Mouse (Mus musculus): Measurements from ENCODE around the gene Scn1b. TPM values are rescaled to one million over a fixed set of nuclear protein-coding genes. Genes with fewer than 3 reads are reported as not detected.

Scn1b gene
- polyA plus RNA-seq, 1 experiment from 2014 or later, result 5.2 TPM

- Histone ChIP-seq H3K4me3 (no peak overlapping the region), H3K9ac (no peak overlapping the region), H3K27me3 (peaks cover 41% of the 10 kb centered on the region), H3K4me2 (no peak overlapping the region), H3K27ac (no peak overlapping the region), H3K9me3 (no peaks in the 10 kb centered on the region), H3K36me3 (no peaks in the 10 kb centered on the region), H3K4me1 (replicated peaks) (peaks cover 21% of the 10 kb centered on the region)
- WGBS, result 89% methylated on average over 16 of the region's 16 CpGs
- no peak for ATAC-seq (ENCODE audit: low FRiP score)
These were observed 3.9 kb downstream of the Scn1b start for GRCm38 (mm10) chr7:31122641-31123631.

GRCm38 (mm10) chr7:31119556-31119955, 7.2 kb downstream of the Scn1b start:
- no peak for ATAC-seq (ENCODE audit: low FRiP score)
- Histone ChIP-seq H3K27ac (no peak overlapping the region), H3K9ac (no peak overlapping the region), H3K36me3 (no peaks in the 10 kb centered on the region), H3K27me3 (peaks cover 29% of the 10 kb centered on the region), H3K9me3 (no peaks in the 10 kb centered on the region), H3K4me1 (replicated peaks) (0 out of 2 replicates have a peak, but pooled peaks cover 10% of the 10 kb centered on the region), H3K4me2 (no peak overlapping the region), H3K4me3 (no peak overlapping the region)
- WGBS, result 85% methylated on average over 5 of the region's 5 CpGs

GRCm38 (mm10) chr7:31118486-31118885, 8.3 kb downstream of the Scn1b start:
- H3K4me2 ChIP-seq, result no peak overlapping the region
- no peak for ATAC-seq (ENCODE audit: low FRiP score)
- H3K9ac ChIP-seq, result no peak overlapping the region
- no peaks in the 10 kb centered on the region for H3K9me3 ChIP-seq
- H3K36me3 ChIP-seq, result no peaks in the 10 kb centered on the region
- H3K27ac ChIP-seq, result no peak overlapping the region
- peaks cover 25% of the 10 kb centered on the region; the same call in 1 of the 2 replicates for H3K27me3 ChIP-seq
- 0 out of 2 replicates have a peak, but pooled peaks cover 10% of the 10 kb centered on the region for H3K4me1 ChIP-seq (replicated peaks)
- no peak overlapping the region for H3K4me3 ChIP-seq
- WGBS, result 81% methylated on average over 7 of the region's 7 CpGs

GRCm38 (mm10) chr7:31117465-31117864, 9.3 kb downstream of the Scn1b start:
- no peak overlapping the region for H3K9ac ChIP-seq
- no peaks in the 10 kb centered on the region for H3K36me3 ChIP-seq
- 0 out of 2 replicates have a peak, but pooled peaks cover 10% of the 10 kb centered on the region for H3K4me1 ChIP-seq (replicated peaks)
- no peak overlapping the region for H3K4me3 ChIP-seq
- no peak overlapping the region for H3K4me2 ChIP-seq
- no peaks in the 10 kb centered on the region for H3K9me3 ChIP-seq
- no peak for ATAC-seq (ENCODE audit: low FRiP score)
- 81% methylated on average over 11 of the region's 11 CpGs for WGBS
- peaks cover 24% of the 10 kb centered on the region; the same call in 1 of the 2 replicates for H3K27me3 ChIP-seq
- H3K27ac ChIP-seq, result no peak overlapping the region

GRCm38 (mm10) chr7:31116721-31117145, 10.1 kb downstream of the Scn1b start:
- Histone ChIP-seq H3K4me2 (no peak overlapping the region), H3K4me3 (no peak overlapping the region), H3K4me1 (replicated peaks) (0 out of 2 replicates have a peak, but pooled peaks cover 10% of the 10 kb centered on the region), H3K9ac (no peak overlapping the region), H3K27me3 (peaks cover 24% of the 10 kb centered on the region; the same call in 1 of the 2 replicates), H3K27ac (no peak overlapping the region), H3K9me3 (no peaks in the 10 kb centered on the region), H3K36me3 (no peaks in the 10 kb centered on the region)
- 34% methylated on average over 16 of the region's 16 CpGs for WGBS
- no peak for ATAC-seq (ENCODE audit: low FRiP score)

GRCm38 (mm10) chr7:31115587-31116043, 11.2 kb downstream of the Scn1b start:
- no peak overlapping the region for H3K4me3 ChIP-seq
- ATAC-seq (ENCODE audit: low FRiP score), result no peak
- no peaks in the 10 kb centered on the region for H3K36me3 ChIP-seq
- no peak overlapping the region for H3K4me2 ChIP-seq
- H3K27ac ChIP-seq, result no peak overlapping the region
- 34% methylated on average over 17 of the region's 17 CpGs for WGBS
- peaks cover 24% of the 10 kb centered on the region; the same call in 1 of the 2 replicates for H3K27me3 ChIP-seq
- H3K9me3 ChIP-seq, result no peaks in the 10 kb centered on the region
- H3K4me1 ChIP-seq (replicated peaks), result 0 out of 2 replicates have a peak, but pooled peaks cover 10% of the 10 kb centered on the region
- no peak overlapping the region for H3K9ac ChIP-seq

GRCm38 (mm10) chr7:31115182-31115581, 11.6 kb downstream of the Scn1b start, which contains the start of gene Hpn:
TSS of gene Hpn (minus strand) at chr7:31115290.
- WGBS, result 18% methylated on average over 15 of the region's 15 CpGs
- Histone ChIP-seq H3K36me3 (no peaks in the 10 kb centered on the region), H3K9ac (no peak within 1 kb of the TSS), H3K27ac (no peak within 1 kb of the TSS), H3K9me3 (no peaks in the 10 kb centered on the region), H3K4me3 (no peak within 1 kb of the TSS), H3K27me3 (peaks cover 24% of the 10 kb centered on the region; the same call in 1 of the 2 replicates), H3K4me1 (replicated peaks) (0 out of 2 replicates have a peak, but pooled peaks cover 10% of the 10 kb centered on the region), H3K4me2 (no peak within 1 kb of the TSS)
- ATAC-seq (ENCODE audit: low FRiP score), result 0 out of 2 replicates have a peak, but pooled peaks have one; percentile 14

GRCm38 (mm10) chr7:31114646-31115045, 12.2 kb downstream of the Scn1b start:
- no peak for ATAC-seq (ENCODE audit: low FRiP score)
- H3K4me1 ChIP-seq (replicated peaks), result 0 out of 2 replicates have a peak, but pooled peaks cover 10% of the 10 kb centered on the region
- WGBS, result 52% methylated on average over 10 of the region's 10 CpGs
- H3K4me2 ChIP-seq, result no peak overlapping the region
- H3K4me3 ChIP-seq, result no peak overlapping the region
- H3K36me3 ChIP-seq, result no peaks in the 10 kb centered on the region
- no peak overlapping the region for H3K27ac ChIP-seq
- no peaks in the 10 kb centered on the region for H3K9me3 ChIP-seq
- no peak overlapping the region for H3K9ac ChIP-seq
- H3K27me3 ChIP-seq, result peaks cover 24% of the 10 kb centered on the region; the same call in 1 of the 2 replicates

- no peak for ATAC-seq (ENCODE audit: low FRiP score)
- H3K9me3 ChIP-seq, result no peaks in the 10 kb centered on the region
- no peak overlapping the region for H3K27ac ChIP-seq
- 84% methylated on average over 6 of the region's 6 CpGs for WGBS
- H3K9ac ChIP-seq, result no peak overlapping the region
- H3K27me3 ChIP-seq, result peaks cover 24% of the 10 kb centered on the region; the same call in 1 of the 2 replicates
- H3K36me3 ChIP-seq, result no peaks in the 10 kb centered on the region
- no peak overlapping the region for H3K4me3 ChIP-seq
- H3K4me2 ChIP-seq, result no peak overlapping the region
- 0 out of 2 replicates have a peak, but pooled peaks cover 15% of the 10 kb centered on the region for H3K4me1 ChIP-seq (replicated peaks)
These were observed 13.0 kb downstream of the Scn1b start for GRCm38 (mm10) chr7:31113800-31114199.

- WGBS, result 57% methylated on average over 4 of the region's 4 CpGs
These were observed 14.8 kb downstream of the Scn1b start for GRCm38 (mm10) chr7:31112036-31112435.

GRCm38 (mm10) chr7:31110861-31111385, 15.9 kb downstream of the Scn1b start:
- ATAC-seq (ENCODE audit: low FRiP score), result no peak
- Histone ChIP-seq H3K27me3 (peaks cover 17% of the 10 kb centered on the region; the same call in 1 of the 2 replicates), H3K4me3 (no peak overlapping the region), H3K36me3 (no peaks in the 10 kb centered on the region), H3K9ac (no peak overlapping the region), H3K27ac (no peak overlapping the region), H3K9me3 (no peaks in the 10 kb centered on the region), H3K4me2 (no peak overlapping the region), H3K4me1 (replicated peaks) (0 out of 2 replicates have a peak, but pooled peaks cover 9% of the 10 kb centered on the region)
- 86% methylated on average over 15 of the region's 15 CpGs for WGBS

More at GRCm38 (mm10) chr7:31112036-31112435, 14.8 kb downstream of the Scn1b start:
- H3K4me3 ChIP-seq, result no peak overlapping the region
- no peak overlapping the region for H3K27ac ChIP-seq
- no peak for ATAC-seq (ENCODE audit: low FRiP score)
- H3K4me2 ChIP-seq, result no peak overlapping the region
- 0 out of 2 replicates have a peak, but pooled peaks cover 14% of the 10 kb centered on the region for H3K4me1 ChIP-seq (replicated peaks)
- H3K27me3 ChIP-seq, result peaks cover 24% of the 10 kb centered on the region; the same call in 1 of the 2 replicates
- no peaks in the 10 kb centered on the region for H3K36me3 ChIP-seq
- H3K9ac ChIP-seq, result no peak overlapping the region
- no peaks in the 10 kb centered on the region for H3K9me3 ChIP-seq

GRCm38 (mm10) chr7:31109796-31110195, 17.0 kb downstream of the Scn1b start:
- H3K27ac ChIP-seq, result no peak overlapping the region
- 0 out of 2 replicates have a peak, but pooled peaks cover 5% of the 10 kb centered on the region for H3K4me1 ChIP-seq (replicated peaks)
- no peaks in the 10 kb centered on the region for H3K36me3 ChIP-seq

More at GRCm38 (mm10) chr7:31109796-31110195, 17.0 kb downstream of the Scn1b start:
- ATAC-seq (ENCODE audit: low FRiP score), result no peak
- Histone ChIP-seq H3K9ac (no peak overlapping the region), H3K27me3 (peaks cover 7% of the 10 kb centered on the region; the same call in 1 of the 2 replicates), H3K4me3 (no peak overlapping the region), H3K4me2 (no peak overlapping the region), H3K9me3 (no peaks in the 10 kb centered on the region)
- 95% methylated on average over 5 of the region's 5 CpGs for WGBS

Measured in hindbrain, embryonic 13.5 days (tissue).